Mouse (Mus musculus): ENCODE measurements around the gene Fam149b. TPM values are rescaled to one million over a fixed set of nuclear protein-coding genes. Genes with fewer than 3 reads are reported as not detected.
A peak's percentile ranks its signal among the peaks of the same experiment; 100 is the strongest.

Gene Fam149b
- total RNA-seq, 2 experiments from 2014 or later, result 45.6 to 50.7 TPM

GRCm38 (mm10) chr14:20388441-20389129, 40.6 kb downstream of the Fam149b start, which contains the start of gene Dnajc9:
Gene Dnajc9 (minus strand): TSS chr14:20388910.
- intact Hi-C loops (cut with DNase I), result no loop called here
- peak; percentile 95 to 96 for DNase-seq (ENCODE audit: low spot score in 2 of 2)

GRCm38 (mm10) chr14:20389446-20390079, 41.6 kb downstream of the Fam149b start:
- no peak for DNase-seq (ENCODE audit: low spot score in 2 of 2)
- intact Hi-C loops (cut with DNase I), result loop anchor here (10.0 kb wide), 1 partner anchor 155 kb away; the partner anchor contains the start of gene Ppp3cb

- intact Hi-C loops (cut with DNase I), result loop anchor here (10.0 kb wide), 1 partner anchor 152 kb away; the partner anchor contains the start of gene Ppp3cb
- DNase-seq (ENCODE audit: low spot score in 2 of 2), result no peak
Observed at GRCm38 (mm10) chr14:20392326-20392725, 44.4 kb downstream of the Fam149b start.

- peak; percentile 95 to 98 for DNase-seq (ENCODE audit: low spot score in 2 of 2)
- intact Hi-C loops (cut with DNase I), result loop anchor here (10.0 kb wide), 1 partner anchor 151 kb away; the partner anchor contains the start of gene Ppp3cb
Observed at GRCm38 (mm10) chr14:20393205-20393913, 45.4 kb downstream of the Fam149b start, which contains the start of gene Mrps16. Gene Mrps16 (minus strand): TSS chr14:20393634.

- no peak for DNase-seq (ENCODE audit: low spot score in 2 of 2)
- intact Hi-C loops (cut with DNase I), result loop anchor here (10.0 kb wide), 1 partner anchor 148 kb away; the partner anchor contains the start of gene Ppp3cb
Observed at GRCm38 (mm10) chr14:20397220-20397619, 49.3 kb downstream of the Fam149b start.

- intact Hi-C loops (cut with DNase I), result loop anchor here (10.0 kb wide), 1 partner anchor 146 kb away; the partner anchor contains the start of gene Ppp3cb
- DNase-seq (ENCODE audit: low spot score in 2 of 2), result no peak
Observed at GRCm38 (mm10) chr14:20398864-20399263, 50.9 kb downstream of the Fam149b start.

GRCm38 (mm10) chr14:20400071-20400470, 52.1 kb downstream of the Fam149b start:
- intact Hi-C loops (cut with DNase I), result loop anchor here (2.0 to 5.0 kb wide), 2 partner anchors 47 to 261 kb away; no protein-coding TSS in a partner anchor
- DNase-seq (ENCODE audit: low spot score in 2 of 2), result peak in 1 of 2 experiments; percentile 63

GRCm38 (mm10) chr14:20422257-20422656, 74.3 kb downstream of the Fam149b start:
- intact Hi-C loops (cut with DNase I), result no loop called here
- no peak for DNase-seq (ENCODE audit: low spot score in 2 of 2)

- no peak for DNase-seq (ENCODE audit: low spot score in 2 of 2)
- intact Hi-C loops (cut with DNase I), result no loop called here
Observed at GRCm38 (mm10) chr14:20423046-20423445, 75.1 kb downstream of the Fam149b start.

- no peak for DNase-seq (ENCODE audit: low spot score in 2 of 2)
- intact Hi-C loops (cut with DNase I), result no loop called here
Observed at GRCm38 (mm10) chr14:20428593-20428992, 80.6 kb downstream of the Fam149b start.

- DNase-seq (ENCODE audit: low spot score in 2 of 2), result no peak
- intact Hi-C loops (cut with DNase I), result no loop called here
Observed at GRCm38 (mm10) chr14:20429833-20430232, 81.9 kb downstream of the Fam149b start.

- DNase-seq (ENCODE audit: low spot score in 2 of 2), result no peak
- intact Hi-C loops (cut with DNase I), result no loop called here
Observed at GRCm38 (mm10) chr14:20431726-20432125, 83.8 kb downstream of the Fam149b start.

- DNase-seq (ENCODE audit: low spot score in 2 of 2), result peak in 1 of 2 experiments; percentile 43
- intact Hi-C loops (cut with DNase I), result no loop called here
Observed at GRCm38 (mm10) chr14:20432420-20432819, 84.5 kb downstream of the Fam149b start.

Other genes with a start within 250 kb of the Fam149b start
- gene Saysd1, start 209.6 kb upstream of the Fam149b start, total RNA-seq (2021), result 1 to 10 TPM; 4.3 to 4.7 TPM
- gene Kcnk5, start 166.4 kb upstream of the Fam149b start, total RNA-seq (2021), result under 1 TPM; 0.18 to 0.37 TPM
- gene Kcnk16, start 79.0 kb upstream of the Fam149b start, total RNA-seq (2021), result not detected
- 10 to 100 TPM; 15.6 to 18.8 TPM for gene Nudt13, start 53.5 kb upstream of the Fam149b start, total RNA-seq (2021)
- gene Ecd, start within 50 bp of the Fam149b start, total RNA-seq (2021), result 10 to 100 TPM; 36.9 to 38.7 TPM
- 10 to 100 TPM; 21.4 to 22.3 TPM for gene Dnajc9, start 40.7 kb downstream of the Fam149b start, total RNA-seq (2021)
- 10 to 100 TPM; 36.0 to 39.2 TPM for gene Mrps16, start 45.5 kb downstream of the Fam149b start, total RNA-seq (2021)
- gene Cfap70, start 104.1 kb downstream of the Fam149b start, total RNA-seq (2021), result 1 to 10 TPM; 1.1 to 1.7 TPM
- 10 to 100 TPM; 57.5 to 58.2 TPM for gene Anxa7, start 132.0 kb downstream of the Fam149b start, total RNA-seq (2021)
- gene Mss51, start 148.7 kb downstream of the Fam149b start, total RNA-seq (2021), result 1 to 10 TPM in 1 of 2 experiments, under 1 TPM in 1; 0.89 to 1.1 TPM
- 100 to 1,000 TPM; 297 to 305 TPM for gene Ppp3cb, start 198.4 kb downstream of the Fam149b start, total RNA-seq (2021)